Mouse (Mus musculus): ENCODE results near the gene Parp4. TPM values are rescaled to one million over a fixed set of nuclear protein-coding genes. Genes with fewer than 3 reads are reported as not detected.

Parp4 gene
- polyA plus RNA-seq, 1 experiment from 2014 or later = 8.2 TPM

- Histone ChIP-seq H3K27me3 (ENCODE audit: insufficient read depth, low read length) (no peaks in the 10 kb centered on the region), H3K27ac (no peak overlapping the region), H3K36me3 (ENCODE audit: insufficient read depth, low read length) (peaks cover 51% of the 10 kb centered on the region), H3K9me3 (replicated peaks; ENCODE audit: low read length) (no peaks in the 10 kb centered on the region), H3K9ac (ENCODE audit: low read depth, low read length) (no peak overlapping the region), H3K4me1 (replicated peaks; ENCODE audit: insufficient read depth, low read length) (no peaks in the 10 kb centered on the region), H3K4me3 (replicated peaks; ENCODE audit: low read depth, low read length) (no peak overlapping the region), H3K4me2 (ENCODE audit: low read length) (no peak overlapping the region)
- ATAC-seq (replicated peaks; ENCODE audit: low FRiP score, low read depth) (no peak), DNase-seq (ENCODE audit: low spot score) (no peak)
- TF ChIP-seq CTCF (IDR thresholded peaks at IDR 0.05; ENCODE audit: low read depth) = no peak
- WGBS = 86% methylated on average over 5 of the region's 5 CpGs
These were observed 122.4 kb downstream of the Parp4 start for GRCm38 (mm10) chr14:56697836-56698235.

GRCm38 (mm10) chr14:56702644-56703043 lies 127.2 kb downstream of the Parp4 start:
- no peak overlapping the region for H3K4me3 ChIP-seq (replicated peaks; ENCODE audit: low read depth, low read length)
- H3K27ac ChIP-seq = no peak overlapping the region
- no peaks in the 10 kb centered on the region for H3K9me3 ChIP-seq (replicated peaks; ENCODE audit: low read length)
- no peak overlapping the region for H3K9ac ChIP-seq (ENCODE audit: low read depth, low read length)
- H3K4me1 ChIP-seq (replicated peaks; ENCODE audit: insufficient read depth, low read length) = no peaks in the 10 kb centered on the region
- TF ChIP-seq CTCF (IDR thresholded peaks at IDR 0.05; ENCODE audit: low read depth) = no peak
- H3K4me2 ChIP-seq (ENCODE audit: low read length) = no peak overlapping the region
- ATAC-seq (replicated peaks; ENCODE audit: low FRiP score, low read depth) = no peak
- DNase-seq (ENCODE audit: low spot score) = no peak
- no peaks in the 10 kb centered on the region for H3K27me3 ChIP-seq (ENCODE audit: insufficient read depth, low read length)
- H3K36me3 ChIP-seq (ENCODE audit: insufficient read depth, low read length) = peaks cover 15% of the 10 kb centered on the region; the same call in 1 of the 2 replicates
- 93% methylated on average over 4 of the region's 4 CpGs for WGBS

GRCm38 (mm10) chr14:56705687-56706086 lies 130.3 kb downstream of the Parp4 start:
- no peak overlapping the region for H3K9ac ChIP-seq (ENCODE audit: low read depth, low read length)
- no peaks in the 10 kb centered on the region for H3K36me3 ChIP-seq (ENCODE audit: insufficient read depth, low read length)
- no peak overlapping the region for H3K4me2 ChIP-seq (ENCODE audit: low read length)
- no peaks in the 10 kb centered on the region for H3K4me1 ChIP-seq (replicated peaks; ENCODE audit: insufficient read depth, low read length)
- DNase-seq (ENCODE audit: low spot score) (peak; percentile 60), ATAC-seq (replicated peaks; ENCODE audit: low FRiP score, low read depth) (no peak)
- H3K27me3 ChIP-seq (ENCODE audit: insufficient read depth, low read length) = no peaks in the 10 kb centered on the region
- TF ChIP-seq CTCF (IDR thresholded peaks at IDR 0.05; ENCODE audit: low read depth) = no peak
- no peaks in the 10 kb centered on the region for H3K9me3 ChIP-seq (replicated peaks; ENCODE audit: low read length)
- H3K4me3 ChIP-seq (replicated peaks; ENCODE audit: low read depth, low read length) = no peak overlapping the region
- WGBS = 57% methylated on average over 4 of the region's 4 CpGs
- H3K27ac ChIP-seq = no peak overlapping the region

Other genes starting within 250 kb of the Parp4 start
- gene Atp12a, start 210.6 kb upstream of the Parp4 start, polyA plus RNA-seq (2015; fragmentation: Nextera tagmentation; extraction: Ambion mirVana) = 19.9 and 23.4 TPM in 2 replicates
- 0.51 and 1.3 TPM in 2 replicates for gene Rnf17, start 173.0 kb upstream of the Parp4 start, polyA plus RNA-seq (2015; fragmentation: Nextera tagmentation; extraction: Ambion mirVana)
- gene Cenpj, start 194 bp upstream of the Parp4 start, polyA plus RNA-seq (2015; fragmentation: Nextera tagmentation; extraction: Ambion mirVana) = 6.9 and 7.2 TPM in 2 replicates
- gene Mphosph8, start 92.6 kb downstream of the Parp4 start, polyA plus RNA-seq (2015; fragmentation: Nextera tagmentation; extraction: Ambion mirVana) = 28.8 and 32.0 TPM in 2 replicates
- gene Pspc1, start 202.7 kb downstream of the Parp4 start, polyA plus RNA-seq (2015; fragmentation: Nextera tagmentation; extraction: Ambion mirVana) = 23.1 and 24.4 TPM in 2 replicates
- 26.3 and 28.7 TPM in 2 replicates for gene Zmym5, start 236.1 kb downstream of the Parp4 start, polyA plus RNA-seq (2015; fragmentation: Nextera tagmentation; extraction: Ambion mirVana)